Mouse (Mus musculus) c-Kit-positive CD71-positive TER-119-positive erythroid progenitor cells, embryonic 14.5 days (primary cell): ENCODE data around the gene Stk38l.
"Not testable (repeated sequence)": the region's sequence is repeated elsewhere in the genome, so short reads cannot be mapped to it uniquely, and the experiment has no call there.

ENCODE experiments used
- DNase-seq: peaks from one replicate; pipeline ENCODE4 v3.0.0-alpha.2; 2013; ENCODE audit warnings: low spot score

The Stk38l gene

GRCm38 (mm10) chr6:146770808-146771207, 46.0 kb downstream of the Stk38l start:
- no peak for DNase-seq

GRCm38 (mm10) chr6:146775864-146776263, 51.1 kb downstream of the Stk38l start:
- not testable (repeated sequence) for DNase-seq

GRCm38 (mm10) chr6:146776610-146777389, 52.0 kb downstream of the Stk38l start:
- no peak for DNase-seq

DNA sequence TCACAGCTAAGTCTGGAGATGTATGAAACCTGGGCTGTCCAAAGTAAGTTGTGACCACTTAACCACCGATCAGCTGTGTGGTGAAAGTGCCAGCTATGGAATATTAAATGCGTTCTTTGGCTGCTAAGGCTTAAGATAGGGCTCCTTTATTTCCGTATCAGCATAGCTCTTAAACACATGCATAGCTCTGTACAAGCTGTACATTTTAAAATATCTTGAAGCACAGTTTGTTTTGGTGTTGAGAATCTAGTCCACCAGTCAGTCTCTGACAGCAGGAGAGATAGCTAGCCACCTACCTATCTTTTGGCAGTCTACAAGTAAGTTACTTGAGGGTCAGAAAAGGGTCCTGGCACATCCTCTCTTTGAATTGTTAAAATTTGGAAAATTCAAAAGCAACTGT, 53.3 kb downstream of the Stk38l start:
- no peak for DNase-seq

- DNase-seq = no peak
Observed at GRCm38 (mm10) chr6:146781566-146781965, 56.8 kb downstream of the Stk38l start.

- no peak for DNase-seq
Observed at GRCm38 (mm10) chr6:146793527-146793926, 68.7 kb downstream of the Stk38l start.

DNA sequence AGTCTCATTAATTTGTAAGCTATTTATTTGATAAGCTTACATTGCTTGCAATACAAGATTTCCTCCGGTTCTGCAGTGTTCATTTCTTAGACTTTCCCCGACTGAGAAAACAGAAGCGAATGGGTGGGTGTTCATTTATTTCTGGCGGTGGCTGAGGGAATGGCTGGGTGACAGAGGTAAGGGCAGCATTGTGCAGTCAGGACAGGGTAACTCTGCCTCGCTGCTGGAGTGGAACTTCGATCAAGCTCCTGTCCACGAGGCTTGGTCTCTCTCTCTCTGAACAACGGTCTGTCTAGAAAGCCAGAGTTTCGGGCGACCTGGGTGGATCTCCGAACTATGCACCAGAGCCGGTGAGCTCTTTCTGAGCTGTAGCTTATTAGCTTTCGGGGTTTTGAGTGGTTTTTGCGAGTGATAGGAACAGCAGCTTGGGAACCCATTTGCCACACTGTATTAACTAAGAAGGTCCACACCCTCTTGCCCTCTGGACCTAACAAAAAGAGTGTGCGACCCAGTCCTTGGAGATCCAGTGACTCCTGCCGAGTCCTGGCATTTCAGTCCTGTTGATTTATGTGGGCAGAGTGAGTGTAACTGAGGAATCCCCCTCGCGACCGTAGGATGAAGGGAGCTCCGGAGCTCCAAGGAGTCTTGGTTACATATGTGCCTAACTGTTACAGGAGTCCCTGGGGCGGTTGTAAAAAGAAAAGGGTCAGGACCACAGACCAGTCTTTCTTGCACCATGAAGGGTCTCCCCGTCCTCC, 70.5 kb downstream of the Stk38l start:
- no peak for DNase-seq

GRCm38 (mm10) chr6:146795924-146796545, 71.2 kb downstream of the Stk38l start, which contains the start of gene Arntl2:
Gene Arntl2, plus strand, starts transcription at chr6:146796055.
- no peak for DNase-seq

DNA sequence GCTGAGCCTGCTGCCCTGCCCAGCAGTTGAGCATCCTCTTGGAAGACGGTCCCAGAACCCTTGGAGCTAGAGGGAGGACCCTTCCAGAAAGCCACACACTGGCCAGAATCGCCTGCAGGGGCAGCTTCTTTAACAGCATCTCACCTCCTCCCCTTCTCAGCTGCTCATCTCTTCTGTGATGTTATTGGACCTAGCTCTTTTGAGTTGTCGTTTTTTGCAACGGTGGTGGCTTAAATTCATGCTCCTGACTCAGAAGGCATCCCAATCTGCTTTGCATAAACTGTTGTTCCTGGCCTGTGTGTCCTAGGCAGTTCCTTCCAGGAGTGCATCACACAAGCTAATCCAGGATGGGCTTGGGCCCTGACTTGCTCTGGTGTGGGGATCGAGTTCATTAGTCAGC, 72.7 kb downstream of the Stk38l start:
- no peak for DNase-seq

- no peak for DNase-seq
Observed at GRCm38 (mm10) chr6:146809991-146810390, 85.2 kb downstream of the Stk38l start.

DNA sequence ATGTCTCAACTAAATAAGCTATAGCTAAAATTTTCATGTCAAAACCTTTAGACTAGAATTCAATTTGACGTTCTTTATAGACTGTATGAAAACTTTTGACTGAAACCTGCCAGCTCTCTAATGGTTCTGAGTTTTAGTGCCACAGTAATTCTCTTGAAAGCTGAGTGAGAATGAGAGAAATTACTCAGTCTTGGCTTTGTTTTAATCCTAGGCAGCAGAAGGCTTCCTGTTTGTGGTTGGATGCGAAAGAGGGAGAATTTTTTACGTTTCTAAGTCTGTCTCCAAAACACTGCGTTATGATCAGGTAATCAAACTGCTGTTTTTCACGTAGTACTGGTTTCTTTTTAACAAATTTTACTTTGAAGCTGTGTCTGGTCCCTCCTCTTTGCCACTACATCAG, 88.2 kb downstream of the Stk38l start:
- no peak for DNase-seq

DNA sequence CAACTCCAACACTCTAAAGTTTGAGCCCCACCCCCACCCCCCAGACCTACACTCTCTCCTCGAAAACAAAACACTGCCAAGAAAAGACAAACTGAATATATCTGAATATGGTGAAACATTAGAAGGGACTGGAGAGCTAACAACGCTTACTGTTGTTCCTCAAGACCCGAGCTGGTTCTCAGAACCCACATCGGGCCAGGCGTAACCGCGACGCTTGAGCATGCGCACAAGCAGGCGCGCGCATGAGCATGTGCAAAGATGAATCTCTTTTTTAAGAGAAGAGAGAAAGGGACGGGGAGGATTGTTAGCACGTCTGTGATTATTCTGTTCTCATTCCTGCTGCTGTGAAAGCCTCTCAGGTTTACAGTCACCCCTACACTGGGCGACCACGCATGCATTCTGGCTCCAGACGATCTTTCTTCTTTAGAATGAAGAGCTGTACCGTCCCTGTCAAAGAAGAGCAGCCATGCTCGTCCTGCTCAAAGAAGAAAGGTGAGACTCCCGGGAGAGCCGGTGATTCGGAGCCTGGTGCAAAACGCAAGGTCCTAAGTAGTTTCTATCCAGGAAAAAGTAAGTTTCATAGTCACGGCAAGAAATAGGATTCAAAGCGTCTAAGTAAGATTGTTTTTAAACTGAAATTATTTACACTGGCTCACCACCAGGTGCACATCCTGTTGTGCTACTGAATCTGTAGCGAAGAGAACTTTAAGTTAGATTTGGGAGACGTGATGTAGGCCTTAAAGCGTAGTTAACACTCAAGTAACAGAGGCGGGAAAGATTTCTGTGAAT, 95.6 kb downstream of the Stk38l start:
- DNase-seq = no peak

DNA sequence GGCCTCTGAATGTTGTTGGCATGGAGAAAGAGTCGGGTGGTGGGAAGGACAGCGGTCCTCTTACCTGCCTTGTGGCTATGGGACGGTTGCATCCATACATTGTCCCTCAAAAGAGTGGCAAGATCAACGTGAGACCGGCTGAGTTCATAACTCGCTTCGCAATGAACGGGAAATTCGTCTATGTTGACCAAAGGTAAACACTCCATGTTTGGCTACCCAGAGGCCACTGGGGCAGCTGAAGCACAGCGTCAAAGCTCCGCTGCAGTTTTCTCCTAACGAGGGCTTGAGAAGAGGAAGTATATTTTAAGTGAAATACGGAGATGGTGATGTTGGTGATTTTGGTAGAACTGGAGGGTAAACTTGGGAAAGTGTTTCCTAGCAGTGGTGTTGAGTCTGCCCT, 97.2 kb downstream of the Stk38l start:
- DNase-seq = no peak

DNA sequence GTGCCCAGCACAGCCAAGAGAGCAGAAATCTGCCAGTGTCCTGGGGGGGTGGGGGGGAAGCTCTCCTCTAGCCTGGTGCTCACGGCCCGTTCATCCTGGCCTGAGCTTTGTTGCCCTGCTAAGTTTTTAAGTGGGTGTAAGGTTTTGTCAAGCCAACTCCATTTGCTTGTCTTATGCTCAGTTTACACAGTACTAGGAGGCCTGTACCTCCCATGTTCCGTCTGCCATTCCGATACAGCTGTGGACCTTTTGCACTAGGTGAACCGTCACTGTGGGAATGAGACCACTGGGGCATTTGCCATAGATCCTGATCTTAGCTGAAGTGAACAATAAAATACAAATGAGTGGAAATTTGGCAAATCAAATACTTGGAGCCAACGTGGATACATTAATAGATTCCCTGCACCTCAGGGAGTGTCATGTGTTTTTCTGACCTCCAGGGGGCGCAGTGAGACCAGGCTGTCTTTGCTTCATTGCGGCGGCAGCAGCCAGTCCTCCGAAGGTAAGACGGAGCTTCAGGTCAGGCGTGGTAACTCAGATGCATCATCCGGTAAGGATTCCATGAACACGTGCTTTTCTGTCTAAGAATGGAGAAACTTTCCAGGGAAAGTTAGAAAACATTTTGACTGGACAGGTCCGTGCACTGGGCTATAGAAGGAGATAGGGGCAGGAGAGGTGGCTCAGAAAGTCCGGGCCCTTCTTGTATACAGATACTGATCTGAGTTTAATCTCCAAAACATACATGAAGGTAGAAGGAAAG, 100.1 kb downstream of the Stk38l start:
- peak; percentile 45 for DNase-seq

- DNase-seq = no peak
Observed at GRCm38 (mm10) chr6:146825487-146825773, 100.6 kb downstream of the Stk38l start.
